Mouse (Mus musculus): ENCODE data around the gene Tcf7l2. TPM values are rescaled to one million over a fixed set of nuclear protein-coding genes. Genes with fewer than 3 reads are reported as not detected.
A peak's percentile ranks its signal among the peaks of the same experiment; 100 is the strongest.

The Tcf7l2 gene
- total RNA-seq, 2 experiments from 2014 or later, result 10.5 to 13.1 TPM

GRCm38 (mm10) chr19:55895807-55896420 is 154.3 kb downstream of the Tcf7l2 start:
- DNase-seq (ENCODE audit: low spot score in 2 of 2), result no peak

GRCm38 (mm10) chr19:55896629-55897028 is 155.0 kb downstream of the Tcf7l2 start:
- DNase-seq (ENCODE audit: low spot score in 2 of 2), result no peak

GRCm38 (mm10) chr19:55902573-55903385 is 161.2 kb downstream of the Tcf7l2 start:
- no peak for DNase-seq (ENCODE audit: low spot score in 2 of 2)

GRCm38 (mm10) chr19:55909039-55909438 is 167.4 kb downstream of the Tcf7l2 start:
- DNase-seq (ENCODE audit: low spot score in 2 of 2), result peak in 1 of 2 experiments; percentile 23

GRCm38 (mm10) chr19:55911941-55912340 is 170.3 kb downstream of the Tcf7l2 start:
- no peak for DNase-seq (ENCODE audit: low spot score in 2 of 2)

GRCm38 (mm10) chr19:55912813-55913212 is 171.2 kb downstream of the Tcf7l2 start:
- no peak for DNase-seq (ENCODE audit: low spot score in 2 of 2)

GRCm38 (mm10) chr19:55913585-55913984 is 172.0 kb downstream of the Tcf7l2 start:
- no peak for DNase-seq (ENCODE audit: low spot score in 2 of 2)

- no peak for DNase-seq (ENCODE audit: low spot score in 2 of 2)
Observed at GRCm38 (mm10) chr19:55914614-55915211, 173.1 kb downstream of the Tcf7l2 start.

- no peak for DNase-seq (ENCODE audit: low spot score in 2 of 2)
Observed at GRCm38 (mm10) chr19:55915506-55915905, 173.9 kb downstream of the Tcf7l2 start.

GRCm38 (mm10) chr19:55916211-55916610 is 174.6 kb downstream of the Tcf7l2 start:
- no peak for DNase-seq (ENCODE audit: low spot score in 2 of 2)

GRCm38 (mm10) chr19:55923789-55924426 is 182.3 kb downstream of the Tcf7l2 start:
- no peak for DNase-seq (ENCODE audit: low spot score in 2 of 2)

GRCm38 (mm10) chr19:55924800-55925199 is 183.2 kb downstream of the Tcf7l2 start:
- DNase-seq (ENCODE audit: low spot score in 2 of 2), result no peak

GRCm38 (mm10) chr19:55925425-55925803 is 183.8 kb downstream of the Tcf7l2 start:
- DNase-seq (ENCODE audit: low spot score in 2 of 2), result no peak

GRCm38 (mm10) chr19:55925804-55926521 is 184.3 kb downstream of the Tcf7l2 start:
- no peak for DNase-seq (ENCODE audit: low spot score in 2 of 2)

GRCm38 (mm10) chr19:55926858-55927673 is 185.4 kb downstream of the Tcf7l2 start:
- no peak for DNase-seq (ENCODE audit: low spot score in 2 of 2)

GRCm38 (mm10) chr19:55927674-55928061 is 186.0 kb downstream of the Tcf7l2 start:
- DNase-seq (ENCODE audit: low spot score in 2 of 2), result no peak

GRCm38 (mm10) chr19:55928674-55929073 is 187.1 kb downstream of the Tcf7l2 start:
- DNase-seq (ENCODE audit: low spot score in 2 of 2), result no peak

GRCm38 (mm10) chr19:55931642-55932041 is 190.0 kb downstream of the Tcf7l2 start:
- DNase-seq (ENCODE audit: low spot score in 2 of 2), result no peak

GRCm38 (mm10) chr19:55933947-55934729 is 192.5 kb downstream of the Tcf7l2 start:
- no peak for DNase-seq (ENCODE audit: low spot score in 2 of 2)

- no peak for DNase-seq (ENCODE audit: low spot score in 2 of 2)
Observed at GRCm38 (mm10) chr19:55934730-55935003, 193.0 kb downstream of the Tcf7l2 start.

Measured in layer of hippocampus, adult 18-20 months (tissue).